Mouse (Mus musculus) CD4-positive, CD25-positive, alpha-beta regulatory T cell, adult 9 weeks (primary cell): ENCODE data around the gene Rbbp4. TPM values are rescaled to one million over a fixed set of nuclear protein-coding genes. Genes with fewer than 3 reads are reported as not detected.

ENCODE experiments used
- polyA plus RNA-seq: library from polyadenylated mRNA; unstranded; fragments of 100-300 nt; shearing (Covaris generic); gene quantifications from one replicate; pipeline ENCODE4 v1.2.1, GENCODE M21; 2017

The Rbbp4 gene
- 380 TPM for polyA plus RNA-seq

DNA sequence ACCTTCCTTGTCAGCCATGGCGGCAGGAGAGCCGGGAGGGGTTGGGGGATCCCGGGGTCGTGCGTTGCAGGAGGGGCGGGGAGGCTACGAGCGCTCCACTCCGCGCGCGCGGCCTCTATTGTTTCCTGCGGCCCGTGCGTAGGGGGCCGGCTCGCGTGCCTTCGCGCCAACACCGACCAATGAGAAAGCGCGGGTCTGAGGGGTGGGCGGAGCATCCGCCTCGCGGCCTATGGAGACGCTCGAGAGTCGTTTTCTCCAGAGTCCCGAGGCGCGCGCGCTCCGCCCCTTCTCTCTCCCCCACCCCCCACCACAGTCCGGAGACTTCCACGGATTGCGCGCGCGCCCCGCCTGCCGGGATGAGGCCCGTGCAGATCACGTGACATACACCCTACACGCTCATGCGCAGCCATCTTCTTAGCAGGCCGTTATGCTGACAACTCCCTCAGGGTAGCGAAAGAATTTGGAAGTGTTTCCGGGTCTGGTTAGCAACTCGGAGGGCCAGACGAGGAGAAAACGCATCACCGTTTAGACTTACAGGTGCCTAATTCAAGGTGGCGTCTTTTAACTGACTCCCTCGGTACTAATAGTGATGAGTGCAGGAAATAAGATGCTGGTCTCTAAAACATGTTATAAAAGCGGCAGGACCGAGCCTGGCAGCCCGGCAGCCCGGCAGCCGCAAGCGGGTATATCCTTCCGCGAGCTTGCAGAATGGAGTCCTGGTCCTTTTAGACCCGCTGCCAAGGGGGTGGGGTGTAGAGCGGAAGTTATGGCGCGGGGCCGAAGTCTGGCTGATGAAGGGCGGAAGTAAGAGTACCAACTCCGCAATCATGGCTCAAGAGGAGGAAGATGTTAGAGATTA, at the start of gene Rbbp4, which contains the start of gene Zbtb8os:
Gene Rbbp4, minus strand, starts transcription at position 155 of the 859 bp plus-strand sequence.
Gene Zbtb8os, plus strand, starts transcription at position 480 of the 859 bp plus-strand sequence.

DNA sequence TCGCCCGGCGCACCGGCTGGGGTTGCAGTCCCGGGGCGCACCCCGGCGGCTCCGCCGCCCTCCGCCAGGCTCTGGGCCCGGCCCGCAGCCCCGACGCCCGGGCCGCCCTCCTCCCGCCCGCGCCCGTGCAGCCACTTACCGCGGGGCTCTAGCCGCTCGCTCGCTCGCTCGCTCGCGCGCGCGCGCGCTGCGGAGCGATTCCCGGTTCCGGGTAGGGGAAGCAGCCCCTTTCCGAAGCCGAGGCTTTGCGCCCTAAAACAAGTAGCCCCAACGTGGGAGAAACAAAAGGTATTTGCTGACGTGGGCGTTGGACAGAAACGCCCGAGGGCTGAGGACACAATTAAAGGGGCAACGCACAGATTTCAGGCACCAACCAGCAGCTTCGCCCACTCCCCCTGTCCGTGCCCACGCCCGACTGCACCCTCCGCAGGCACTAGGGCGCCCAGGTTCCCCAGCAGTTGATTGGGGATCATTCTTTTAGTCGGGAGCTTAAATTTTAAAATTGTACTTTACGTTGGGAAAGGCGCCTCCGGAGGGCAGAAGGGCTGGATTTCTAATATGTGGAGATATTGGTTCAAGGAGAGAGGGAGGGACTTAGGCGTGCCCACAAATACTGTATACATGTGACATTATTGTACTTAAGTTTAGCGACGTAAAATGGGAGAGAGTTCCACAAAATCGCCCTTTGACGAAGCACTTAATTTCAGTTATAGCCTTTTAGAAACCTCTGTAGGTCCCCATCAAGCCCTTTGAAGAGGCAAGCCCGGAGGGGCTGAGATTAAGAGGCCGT, 42.6 kb upstream of the Rbbp4 start, which contains the start of gene Zbtb8a:
Gene Zbtb8a, minus strand, starts transcription at position 516 of the 790 bp plus-strand sequence.

DNA sequence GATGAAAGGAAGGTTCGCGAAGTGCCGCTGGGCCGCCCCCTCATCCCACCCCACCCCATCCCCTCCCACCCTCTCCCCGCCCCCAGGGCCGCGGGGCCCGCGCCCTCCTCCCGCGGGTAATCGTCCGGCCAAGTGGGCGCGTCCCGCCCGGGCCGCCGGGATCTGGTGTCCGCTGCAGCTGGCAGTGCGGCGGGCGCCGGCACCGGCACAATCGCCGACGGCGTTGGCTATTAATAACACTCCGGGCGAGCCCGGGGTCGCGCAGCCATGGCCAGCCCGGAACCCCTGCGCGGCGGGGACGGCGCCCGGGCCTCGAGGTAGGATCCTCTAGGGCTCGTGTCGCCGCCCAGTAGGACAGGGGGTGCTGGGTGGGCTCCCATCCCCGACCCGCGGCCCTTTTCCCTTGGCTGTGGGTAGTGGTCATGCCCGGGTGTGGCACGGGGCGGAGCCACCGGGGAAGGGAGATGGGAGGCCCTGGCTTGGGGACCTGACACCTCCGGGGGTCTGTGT, 47.6 kb downstream of the Rbbp4 start, which contains the start of gene Sync:
Gene Sync, plus strand, starts transcription at position 146 of the 510 bp plus-strand sequence.

DNA sequence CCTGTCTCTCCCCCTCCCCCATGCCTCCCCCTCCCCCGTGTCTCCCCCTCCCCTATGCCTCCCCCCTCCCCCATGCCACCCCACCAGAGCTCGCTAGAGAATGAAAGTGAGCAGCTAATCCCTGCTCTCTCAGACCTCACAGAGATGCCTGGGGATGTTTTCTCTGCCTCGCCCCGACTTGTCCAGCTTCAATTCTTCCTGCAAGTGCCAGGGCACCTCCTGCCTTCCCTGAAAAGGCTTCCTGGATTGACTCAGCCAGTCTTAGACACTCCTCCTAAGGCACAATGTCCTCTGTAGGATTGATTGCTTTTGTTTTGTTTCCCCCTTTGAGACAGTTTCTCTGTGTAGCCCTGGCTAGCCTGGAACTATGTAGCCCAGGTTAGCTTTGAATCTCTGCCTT, 74.0 kb downstream of the Rbbp4 start, which contains the start of gene C77080:
Gene C77080, minus strand, starts transcription at position 209 of the 400 bp plus-strand sequence.

Other genes with a start within 250 kb of the Rbbp4 start
- gene Tmem54, start 229.8 kb downstream of the Rbbp4 start, polyA plus RNA-seq: not detected
- gene Hpca, start 213.3 kb downstream of the Rbbp4 start, polyA plus RNA-seq: not detected
- 0.10 TPM for gene Fndc5, start 198.4 kb downstream of the Rbbp4 start, polyA plus RNA-seq
- gene S100pbp, start 145.6 kb downstream of the Rbbp4 start, polyA plus RNA-seq: 19.3 TPM
- gene Yars, start 145.6 kb downstream of the Rbbp4 start, polyA plus RNA-seq: 56.3 TPM
- gene C77080, start 74.0 kb downstream of the Rbbp4 start, polyA plus RNA-seq: 0.26 TPM
- gene Sync, start 47.8 kb downstream of the Rbbp4 start, polyA plus RNA-seq: 0.20 TPM
- gene Zbtb8os, start 325 bp upstream of the Rbbp4 start, polyA plus RNA-seq: 86.8 TPM
- 12.3 TPM for gene Zbtb8a, start 42.7 kb upstream of the Rbbp4 start, polyA plus RNA-seq
- gene Zbtb8b, start 105.5 kb upstream of the Rbbp4 start, polyA plus RNA-seq: not detected
- 44.4 TPM for gene Bsdc1, start 126.2 kb upstream of the Rbbp4 start, polyA plus RNA-seq
- not detected for gene Tssk3, start 155.7 kb upstream of the Rbbp4 start, polyA plus RNA-seq
- not detected for gene Fam229a, start 155.8 kb upstream of the Rbbp4 start, polyA plus RNA-seq
- 6.5 TPM for gene Marcksl1, start 178.2 kb upstream of the Rbbp4 start, polyA plus RNA-seq
- 375 TPM for gene Hdac1, start 207.3 kb upstream of the Rbbp4 start, polyA plus RNA-seq
- gene Lck, start 238.3 kb upstream of the Rbbp4 start, polyA plus RNA-seq: 1,699 TPM
- gene Fam167b, start 243.2 kb upstream of the Rbbp4 start, polyA plus RNA-seq: not detected